Mouse (Mus musculus) thymus, adult 2 months (tissue): ENCODE results near the gene Olfr10.

ENCODE experiments used
- CTCF ChIP-seq: fragments of 200-500 bp; IDR thresholded peaks from 2 replicates; pipeline ENCODE4 v1.5.1; 2012; ENCODE audit warnings: mild to moderate bottlenecking, control low read depth, low read length, moderate library complexity, borderline replicate concordance; ENCODE audit not compliant: control insufficient read depth, poor library complexity, insufficient read depth; ENCODE audit errors: extremely low read depth
- POLR2A ChIP-seq: fragments of 200-500 bp; IDR thresholded peaks from 2 replicates; pipeline ENCODE4 v1.6.1; 2012; ENCODE audit warnings: mild to moderate bottlenecking, low read length, control low read depth, moderate library complexity; ENCODE audit not compliant: control insufficient read depth, poor library complexity, insufficient read depth; ENCODE audit errors: extremely low read depth

DNA sequence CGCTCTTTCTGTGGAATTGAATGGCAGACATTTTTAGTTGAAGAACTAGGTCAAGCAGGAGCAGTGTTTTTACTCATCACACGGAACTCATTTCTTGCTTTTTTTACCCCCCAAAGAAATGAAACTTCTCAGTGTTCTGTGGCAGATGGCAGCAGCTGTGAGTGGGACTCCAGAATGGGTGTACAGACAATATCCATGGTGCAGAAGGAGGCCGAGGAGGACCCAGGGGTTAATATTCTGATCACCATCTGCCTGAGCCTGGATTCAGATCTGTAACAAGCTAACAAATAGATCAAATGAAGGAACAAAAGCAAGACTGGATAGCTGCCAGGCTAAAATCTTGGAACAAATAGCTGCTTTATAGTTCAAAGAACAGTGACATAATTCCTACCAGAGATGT, 11.8 kb upstream of the Olfr10 start:
- no peak for TF ChIP-seq CTCF
- no peak for TF ChIP-seq POLR2A
